Mouse (Mus musculus): ENCODE results near the gene Ndufv2. TPM values are rescaled to one million over a fixed set of nuclear protein-coding genes. Genes with fewer than 3 reads are reported as not detected.

The Ndufv2 gene
- polyA plus RNA-seq, 1 experiment: 134 TPM

- H3K4me3 ChIP-seq (ENCODE audit: insufficient read depth, poor library complexity, severe bottlenecking): no peak overlapping the region
- H3K27me3 ChIP-seq (ENCODE audit: control insufficient read depth, insufficient read depth, insufficient read length): no peaks in the 10 kb centered on the region
- no peak overlapping the region for H3ac ChIP-seq (ENCODE audit: control insufficient read depth, insufficient read length, low read depth)
- peaks cover 27% of the 10 kb centered on the region for H3K36me3 ChIP-seq (ENCODE audit: control insufficient read depth, insufficient read depth)
- peaks cover 28% of the 10 kb centered on the region for H3K79me3 ChIP-seq (ENCODE audit: low read depth)
- TF ChIP-seq CTCF (IDR thresholded peaks at IDR 0.05; ENCODE audit: control insufficient read depth, insufficient read depth, insufficient read length): no peak
- no peak for TF ChIP-seq MAX (IDR thresholded peaks at IDR 0.05)
- TF ChIP-seq CEBPB (IDR thresholded peaks at IDR 0.05; ENCODE audit: low read depth): no peak
- TF ChIP-seq USF1 (IDR thresholded peaks at IDR 0.05; ENCODE audit: low read depth): no peak
- TF ChIP-seq MYOG (IDR thresholded peaks at IDR 0.05; ENCODE audit: control insufficient read depth, extremely low read depth, insufficient read length): no peak
- no peak for TF ChIP-seq FOSL1 (IDR thresholded peaks at IDR 0.05; ENCODE audit: insufficient read depth, low read length, poor library complexity, severe bottlenecking)
- TF ChIP-seq MYOD1 (IDR thresholded peaks at IDR 0.05; ENCODE audit: control insufficient read depth, insufficient read length, low read depth): no peak
- peaks cover 72% of the 10 kb centered on the region for H3K79me2 ChIP-seq (ENCODE audit: control insufficient read depth, insufficient read depth)
These were observed 8.7 kb downstream of the Ndufv2 start for GRCm38 (mm10) chr17:66092664-66093063.

GRCm38 (mm10) chr17:66092065-66092464, 9.3 kb downstream of the Ndufv2 start:
- TF ChIP-seq MYOD1 (IDR thresholded peaks at IDR 0.05; ENCODE audit: control insufficient read depth, insufficient read length, low read depth): no peak
- no peak for TF ChIP-seq MAX (IDR thresholded peaks at IDR 0.05)
- TF ChIP-seq USF1 (IDR thresholded peaks at IDR 0.05; ENCODE audit: low read depth): no peak
- TF ChIP-seq CTCF (IDR thresholded peaks at IDR 0.05; ENCODE audit: control insufficient read depth, insufficient read depth, insufficient read length): no peak
- no peak for TF ChIP-seq MYOG (IDR thresholded peaks at IDR 0.05; ENCODE audit: control insufficient read depth, extremely low read depth, insufficient read length)
- no peak for TF ChIP-seq CEBPB (IDR thresholded peaks at IDR 0.05; ENCODE audit: low read depth)
- no peak for TF ChIP-seq FOSL1 (IDR thresholded peaks at IDR 0.05; ENCODE audit: insufficient read depth, low read length, poor library complexity, severe bottlenecking)
- Histone ChIP-seq H3K36me3 (ENCODE audit: control insufficient read depth, insufficient read depth) (peaks cover 33% of the 10 kb centered on the region), H3K27me3 (ENCODE audit: control insufficient read depth, insufficient read depth, insufficient read length) (no peaks in the 10 kb centered on the region)

GRCm38 (mm10) chr17:66091392-66091791, 10.0 kb downstream of the Ndufv2 start:
- Histone ChIP-seq H3K36me3 (ENCODE audit: control insufficient read depth, insufficient read depth) (peaks cover 39% of the 10 kb centered on the region), H3K79me2 (ENCODE audit: control insufficient read depth, insufficient read depth) (peaks cover 60% of the 10 kb centered on the region), H3ac (ENCODE audit: control insufficient read depth, insufficient read length, low read depth) (no peak overlapping the region), H3K27me3 (ENCODE audit: control insufficient read depth, insufficient read depth, insufficient read length) (no peaks in the 10 kb centered on the region), H3K79me3 (ENCODE audit: low read depth) (peaks cover 17% of the 10 kb centered on the region), H3K4me3 (ENCODE audit: insufficient read depth, poor library complexity, severe bottlenecking) (no peak overlapping the region)
- TF ChIP-seq MAX (IDR thresholded peaks at IDR 0.05): no peak
- no peak for TF ChIP-seq USF1 (IDR thresholded peaks at IDR 0.05; ENCODE audit: low read depth)
- TF ChIP-seq CTCF (IDR thresholded peaks at IDR 0.05; ENCODE audit: control insufficient read depth, insufficient read depth, insufficient read length): no peak
- TF ChIP-seq CEBPB (IDR thresholded peaks at IDR 0.05; ENCODE audit: low read depth): no peak
- no peak for TF ChIP-seq FOSL1 (IDR thresholded peaks at IDR 0.05; ENCODE audit: insufficient read depth, low read length, poor library complexity, severe bottlenecking)
- no peak for TF ChIP-seq MYOD1 (IDR thresholded peaks at IDR 0.05; ENCODE audit: control insufficient read depth, insufficient read length, low read depth)
- TF ChIP-seq MYOG (IDR thresholded peaks at IDR 0.05; ENCODE audit: control insufficient read depth, extremely low read depth, insufficient read length): no peak

More at GRCm38 (mm10) chr17:66092065-66092464, 9.3 kb downstream of the Ndufv2 start:
- H3K79me3 ChIP-seq (ENCODE audit: low read depth): peaks cover 23% of the 10 kb centered on the region
- H3K4me3 ChIP-seq (ENCODE audit: insufficient read depth, poor library complexity, severe bottlenecking): no peak overlapping the region
- no peak overlapping the region for H3ac ChIP-seq (ENCODE audit: control insufficient read depth, insufficient read length, low read depth)
- peaks cover 66% of the 10 kb centered on the region for H3K79me2 ChIP-seq (ENCODE audit: control insufficient read depth, insufficient read depth)

GRCm38 (mm10) chr17:66090251-66090650, 11.1 kb downstream of the Ndufv2 start:
- Histone ChIP-seq H3K4me3 (ENCODE audit: insufficient read depth, poor library complexity, severe bottlenecking) (no peak overlapping the region), H3K79me3 (ENCODE audit: low read depth) (peaks cover 9% of the 10 kb centered on the region), H3K27me3 (ENCODE audit: control insufficient read depth, insufficient read depth, insufficient read length) (no peaks in the 10 kb centered on the region), H3ac (ENCODE audit: control insufficient read depth, insufficient read length, low read depth) (no peak overlapping the region), H3K36me3 (ENCODE audit: control insufficient read depth, insufficient read depth) (peaks cover 49% of the 10 kb centered on the region), H3K79me2 (ENCODE audit: control insufficient read depth, insufficient read depth) (peaks cover 48% of the 10 kb centered on the region)
- TF ChIP-seq MYOD1 (IDR thresholded peaks at IDR 0.05; ENCODE audit: control insufficient read depth, insufficient read length, low read depth): no peak
- TF ChIP-seq MYOG (IDR thresholded peaks at IDR 0.05; ENCODE audit: control insufficient read depth, extremely low read depth, insufficient read length): no peak
- no peak for TF ChIP-seq CEBPB (IDR thresholded peaks at IDR 0.05; ENCODE audit: low read depth)
- no peak for TF ChIP-seq FOSL1 (IDR thresholded peaks at IDR 0.05; ENCODE audit: insufficient read depth, low read length, poor library complexity, severe bottlenecking)
- no peak for TF ChIP-seq USF1 (IDR thresholded peaks at IDR 0.05; ENCODE audit: low read depth)
- no peak for TF ChIP-seq MAX (IDR thresholded peaks at IDR 0.05)
- TF ChIP-seq CTCF (IDR thresholded peaks at IDR 0.05; ENCODE audit: control insufficient read depth, insufficient read depth, insufficient read length): no peak

- no peak overlapping the region for H3ac ChIP-seq (ENCODE audit: control insufficient read depth, insufficient read length, low read depth)
- H3K79me3 ChIP-seq (ENCODE audit: low read depth): no peaks in the 10 kb centered on the region
- H3K79me2 ChIP-seq (ENCODE audit: control insufficient read depth, insufficient read depth): peaks cover 3% of the 10 kb centered on the region
- H3K27me3 ChIP-seq (ENCODE audit: control insufficient read depth, insufficient read depth, insufficient read length): no peaks in the 10 kb centered on the region
- H3K36me3 ChIP-seq (ENCODE audit: control insufficient read depth, insufficient read depth): peaks cover 61% of the 10 kb centered on the region
- no peak overlapping the region for H3K4me3 ChIP-seq (ENCODE audit: insufficient read depth, poor library complexity, severe bottlenecking)
- no peak for TF ChIP-seq FOSL1 (IDR thresholded peaks at IDR 0.05; ENCODE audit: insufficient read depth, low read length, poor library complexity, severe bottlenecking)
- no peak for TF ChIP-seq MYOD1 (IDR thresholded peaks at IDR 0.05; ENCODE audit: control insufficient read depth, insufficient read length, low read depth)
- TF ChIP-seq MAX (IDR thresholded peaks at IDR 0.05): no peak
- no peak for TF ChIP-seq USF1 (IDR thresholded peaks at IDR 0.05; ENCODE audit: low read depth)
- TF ChIP-seq CEBPB (IDR thresholded peaks at IDR 0.05; ENCODE audit: low read depth): no peak
- TF ChIP-seq MYOG (IDR thresholded peaks at IDR 0.05; ENCODE audit: control insufficient read depth, extremely low read depth, insufficient read length): no peak
- TF ChIP-seq CTCF (IDR thresholded peaks at IDR 0.05; ENCODE audit: control insufficient read depth, insufficient read depth, insufficient read length): no peak
These were observed 16.3 kb downstream of the Ndufv2 start for GRCm38 (mm10) chr17:66085038-66085437.
